9 mouse cellular contexts compared by ENCODE assay signal in the genomic region with DNA sequence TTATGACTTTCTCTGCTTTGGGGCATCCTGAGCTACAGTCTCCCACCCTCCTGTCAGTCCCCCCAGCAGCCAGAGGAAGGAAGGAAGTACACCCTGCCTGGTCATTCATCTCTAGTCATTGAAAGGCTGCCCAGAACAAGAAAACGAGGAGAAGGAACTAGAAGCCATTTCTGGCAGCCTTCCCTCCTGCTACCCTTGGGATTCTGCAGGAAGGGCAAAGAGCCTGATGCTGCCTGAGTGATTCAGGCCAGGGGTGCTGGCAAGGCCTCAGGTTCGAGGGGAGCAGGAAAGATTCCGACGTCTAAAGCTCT.
DNase-seq lines count a peak whose midpoint lies in the region; ATAC-seq and TF ChIP-seq lines count a peak whose summit lies in the region.
"Had no signal": no experiment of that assay in that cellular context is flagged by ENCODE, and none has a peak within 500 bp of the region (broad histone marks: within the 10 kb centered on the region; RNA-seq: fewer than 3 reads in every experiment).

No protein-coding gene starts in this region.

- no peaks in the 10 kb centered on the region for H3K9me3 ChIP-seq in kidney, embryonic 16.5 days (ENCODE audit: low read length)
- no peaks in the 10 kb centered on the region for H3K9me3 ChIP-seq in intestine, postnatal 0 days (ENCODE audit: control insufficient read depth)
- no peaks in the 10 kb centered on the region for H3K9me3 ChIP-seq in intestine, embryonic 16.5 days (ENCODE audit: control insufficient read depth, low read length)
- H3K9me3 ChIP-seq: limb, embryonic 15.5 days had no signal

- no peak for TF ChIP-seq CTCF in intestine, postnatal 0 days (IDR thresholded peaks at IDR 0.05; ENCODE audit: low read depth)

- no peaks in the 10 kb centered on the region for H3K27me3 ChIP-seq in kidney, embryonic 16.5 days (ENCODE audit: insufficient read depth, low read length)
- no peaks in the 10 kb centered on the region for H3K27me3 ChIP-seq in intestine, postnatal 0 days (replicated peaks; ENCODE audit: control insufficient read depth, insufficient read depth, low read length)
- H3K27me3 ChIP-seq in intestine, embryonic 16.5 days (replicated peaks; ENCODE audit: control insufficient read depth, insufficient read depth, low read length), result no peaks in the 10 kb centered on the region
- H3K27me3 ChIP-seq: limb, embryonic 15.5 days had no signal

- H3K4me3 ChIP-seq in kidney, embryonic 16.5 days (ENCODE audit: low read length), result no peak overlapping the region
- no peak overlapping the region for H3K4me3 ChIP-seq in intestine, postnatal 0 days (ENCODE audit: low read depth, low read length)
- no peak overlapping the region for H3K4me3 ChIP-seq in intestine, embryonic 16.5 days (ENCODE audit: low read length)
- H3K4me3 ChIP-seq: limb, embryonic 15.5 days had no signal

- no peak overlapping the region for H3K9ac ChIP-seq in kidney, embryonic 16.5 days (replicated peaks; ENCODE audit: low read length)
- no peak overlapping the region for H3K9ac ChIP-seq in intestine, postnatal 0 days (ENCODE audit: low read depth, low read length)
- H3K9ac ChIP-seq in intestine, embryonic 16.5 days (ENCODE audit: low read depth, low read length), result no peak overlapping the region
- H3K9ac ChIP-seq: limb, embryonic 15.5 days had no signal

- no peak for ATAC-seq in kidney, embryonic 16.5 days (ENCODE audit: low FRiP score, low TSS enrichment)
- no peak for ATAC-seq in intestine, postnatal 0 days
- no peak for ATAC-seq in intestine, embryonic 16.5 days

- no peaks in the 10 kb centered on the region for H3K36me3 ChIP-seq in kidney, embryonic 16.5 days (ENCODE audit: insufficient read depth, low read length)
- H3K36me3 ChIP-seq in intestine, postnatal 0 days (ENCODE audit: control insufficient read depth, insufficient read depth), result no peaks in the 10 kb centered on the region
- H3K36me3 ChIP-seq in intestine, embryonic 16.5 days (ENCODE audit: control insufficient read depth, insufficient read depth, low read length), result no peaks in the 10 kb centered on the region
- H3K36me3 ChIP-seq: limb, embryonic 15.5 days had no signal

- 44% methylated on average over 4 of the region's 4 CpGs for WGBS in kidney, embryonic 16.5 days
- 57% methylated on average over 4 of the region's 4 CpGs for WGBS in intestine, postnatal 0 days
- WGBS in intestine, embryonic 16.5 days, result 41% methylated on average over 4 of the region's 4 CpGs

- no peak overlapping the region for H3K4me2 ChIP-seq in kidney, embryonic 16.5 days (replicated peaks; ENCODE audit: low read depth, low read length)
- H3K4me2 ChIP-seq in intestine, postnatal 0 days (replicated peaks; ENCODE audit: low read depth), result no peak overlapping the region
- H3K4me2 ChIP-seq in intestine, embryonic 16.5 days (ENCODE audit: low read depth, low read length), result no peak overlapping the region
- H3K4me2 ChIP-seq: limb, embryonic 15.5 days had no signal

- DNase-seq in testis, postnatal 10 days (ENCODE audit: low spot score), result peak; percentile 43
- no peak for DNase-seq in testis, postnatal 14 days (ENCODE audit: low spot score)
- DNase-seq in heart, adult 8-10 months (ENCODE audit: low spot score), result peak; percentile 62
- peak; percentile 7 for DNase-seq in lung, postnatal 14 days
- DNase-seq in embryo, embryonic 11 days, result no peak

- peak overlapping the region; percentile 46; the same call in 1 of the 2 replicates for H3K27ac ChIP-seq in kidney, embryonic 16.5 days (ENCODE audit: low read length)
- no peak overlapping the region for H3K27ac ChIP-seq in intestine, postnatal 0 days (ENCODE audit: low read depth, low read length)
- H3K27ac ChIP-seq in intestine, embryonic 16.5 days (ENCODE audit: low read length), result no peak overlapping the region
- H3K27ac ChIP-seq: limb, embryonic 15.5 days had no signal

- peaks cover 13% of the 10 kb centered on the region for H3K4me1 ChIP-seq in kidney, embryonic 16.5 days (ENCODE audit: insufficient read depth, low read length)
- no peaks in the 10 kb centered on the region for H3K4me1 ChIP-seq in intestine, postnatal 0 days (replicated peaks; ENCODE audit: control insufficient read depth, insufficient read depth, low read length)
- no peaks in the 10 kb centered on the region for H3K4me1 ChIP-seq in intestine, embryonic 16.5 days (ENCODE audit: control insufficient read depth, insufficient read depth, low read length)

Comparison
In these comparisons a context has a peak if more than half of its experiments do, and no peak if none do; other contexts are left out.
1. DNase-seq: peak in testis, postnatal 10 days (single experiment), heart, adult 8-10 months (single experiment) and lung, postnatal 14 days (single experiment); none in testis, postnatal 14 days (single experiment) and embryo, embryonic 11 days (single experiment).